10 mouse cellular contexts compared by ENCODE assay signal in genomic region chrX:163181588-163181987, GRCm38 (mm10).
A peak's percentile ranks its signal among the peaks of the same experiment; 100 is the strongest.
DNase-seq lines count a peak whose midpoint lies in the region; ATAC-seq lines count a peak whose summit lies in the region.
"Had no signal": no experiment of that assay in that cellular context is flagged by ENCODE, and none has a peak within 500 bp of the region (broad histone marks: within the 10 kb centered on the region; RNA-seq: fewer than 3 reads in every experiment).

No protein-coding gene starts in this region.

- no peak overlapping the region for H3K27ac ChIP-seq in kidney, embryonic 15.5 days
- no peak overlapping the region for H3K27ac ChIP-seq in forebrain, embryonic 12.5 days
- H3K27ac ChIP-seq: heart, embryonic 15.5 days had no signal

- peak; percentile 4 for DNase-seq in kidney, postnatal 10 days
- DNase-seq in 416B (ENCODE audit: low read depth) = peak; percentile 1
- peak; percentile 17 to 25 for DNase-seq in B cell, adult 2 months
- DNase-seq in c-Kit-positive CD71-positive TER-119-positive erythroid progenitor cells, embryonic 14.5 days (ENCODE audit: low spot score) = peak; percentile 2
- no peak for DNase-seq in right cerebral cortex, postnatal 14 days
- DNase-seq: lung, postnatal 10 days had no signal

- no peak overlapping the region for H3K4me3 ChIP-seq in kidney, embryonic 15.5 days (replicated peaks)
- no peak overlapping the region for H3K4me3 ChIP-seq in forebrain, embryonic 12.5 days (replicated peaks)
- H3K4me3 ChIP-seq: heart, embryonic 15.5 days; myocyte had no signal

- WGBS in kidney, embryonic 15.5 days = 92% methylated on average over 3 of the region's 3 CpGs
- WGBS in forebrain, embryonic 12.5 days = 96% methylated on average over 3 of the region's 3 CpGs

- no peaks in the 10 kb centered on the region for H3K4me1 ChIP-seq in kidney, embryonic 15.5 days
- H3K4me1 ChIP-seq in forebrain, embryonic 12.5 days = no peaks in the 10 kb centered on the region
- H3K4me1 ChIP-seq: heart, embryonic 15.5 days had no signal

- H3K9me3 ChIP-seq in kidney, embryonic 15.5 days (replicated peaks) = no peaks in the 10 kb centered on the region
- H3K9me3 ChIP-seq in forebrain, embryonic 12.5 days = no peaks in the 10 kb centered on the region
- H3K9me3 ChIP-seq: heart, embryonic 15.5 days had no signal

- no peaks in the 10 kb centered on the region for H3K36me3 ChIP-seq in kidney, embryonic 15.5 days
- no peaks in the 10 kb centered on the region for H3K36me3 ChIP-seq in forebrain, embryonic 12.5 days (replicated peaks)
- H3K36me3 ChIP-seq: heart, embryonic 15.5 days had no signal

- no peak overlapping the region for H3K4me2 ChIP-seq in kidney, embryonic 15.5 days
- H3K4me2 ChIP-seq in forebrain, embryonic 12.5 days = no peak overlapping the region
- H3K4me2 ChIP-seq: heart, embryonic 15.5 days had no signal

- no peak for ATAC-seq in kidney, embryonic 15.5 days (replicated peaks; ENCODE audit: low FRiP score)
- ATAC-seq in forebrain, embryonic 12.5 days (ENCODE audit: low FRiP score) = no peak

- no peaks in the 10 kb centered on the region for H3K27me3 ChIP-seq in kidney, embryonic 15.5 days
- peaks cover 4% of the 10 kb centered on the region; the same call in 1 of the 2 replicates for H3K27me3 ChIP-seq in forebrain, embryonic 12.5 days
- H3K27me3 ChIP-seq: heart, embryonic 15.5 days had no signal

- no peak overlapping the region for H3K9ac ChIP-seq in kidney, embryonic 15.5 days
- no peak overlapping the region for H3K9ac ChIP-seq in forebrain, embryonic 12.5 days
- H3K9ac ChIP-seq: heart, embryonic 15.5 days had no signal
